Mouse (Mus musculus) spleen, embryonic (tissue): Measurements from ENCODE around the gene Pde4b.

Experiments used
- CTCF ChIA-PET: fragments of 350-600 bp; sonication (Branson Sonifier 250); formaldehyde crosslinking; loops from one replicate; lab custom pipeline; 2022; lab: Charles Lee

Gene Pde4b

DNA sequence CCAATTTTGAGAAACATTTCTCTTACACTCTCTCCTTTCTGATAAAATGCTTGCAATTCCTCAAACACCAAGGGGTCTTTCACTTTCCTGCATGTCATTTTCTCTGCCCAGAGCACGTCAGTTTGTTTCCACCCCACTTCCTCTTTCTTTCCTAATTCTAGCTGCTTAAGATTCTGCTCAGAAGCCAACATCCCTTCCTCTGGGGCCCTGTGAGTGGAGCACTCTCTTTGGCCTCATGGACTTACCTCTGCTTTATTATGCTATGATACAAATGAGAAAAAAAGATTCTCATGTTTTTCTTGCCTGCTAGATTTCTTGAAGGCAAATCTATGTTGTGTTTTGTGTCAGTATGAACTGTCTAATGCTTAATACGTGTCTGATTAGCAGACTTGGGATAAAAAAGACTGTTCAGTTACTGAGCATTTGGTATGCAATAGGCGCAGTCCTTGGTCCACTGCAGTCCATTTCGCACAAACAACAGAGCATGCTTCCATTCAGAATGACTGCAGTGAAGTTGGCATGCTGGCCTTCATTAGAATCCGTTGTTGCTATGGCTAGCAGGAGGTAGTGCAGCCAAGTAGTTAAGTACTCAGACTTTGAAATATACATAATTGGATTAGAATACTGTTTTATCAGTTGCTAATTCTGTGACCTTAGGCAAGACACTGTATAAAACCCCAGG is 446.8 kb downstream of the Pde4b start:
- CTCF ChIA-PET, result interaction anchor here (0.9 kb wide), 1 partner anchor 34 kb away, joined by 3 read pairs; no protein-coding TSS in a partner anchor

DNA sequence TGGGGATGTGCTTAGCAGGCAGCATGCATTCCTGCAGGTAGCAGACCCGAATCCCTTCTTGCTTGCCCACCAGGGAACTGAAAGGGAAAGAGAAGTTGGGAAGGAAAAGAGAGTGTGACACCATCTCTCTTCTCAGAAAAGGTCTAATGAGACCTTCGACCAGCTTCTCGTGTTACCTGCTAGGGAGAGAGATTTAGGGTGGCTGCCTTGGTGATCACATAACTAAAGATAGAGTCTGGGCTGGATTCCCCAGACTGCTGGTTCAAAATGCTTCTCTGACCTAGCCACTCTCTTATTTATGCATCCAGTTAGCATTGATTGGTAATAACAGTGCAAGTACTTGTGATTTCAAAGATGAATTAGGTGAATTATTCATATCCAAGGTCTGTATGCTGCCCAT is 448.5 kb downstream of the Pde4b start:
- CTCF ChIA-PET, result no interaction called here

DNA sequence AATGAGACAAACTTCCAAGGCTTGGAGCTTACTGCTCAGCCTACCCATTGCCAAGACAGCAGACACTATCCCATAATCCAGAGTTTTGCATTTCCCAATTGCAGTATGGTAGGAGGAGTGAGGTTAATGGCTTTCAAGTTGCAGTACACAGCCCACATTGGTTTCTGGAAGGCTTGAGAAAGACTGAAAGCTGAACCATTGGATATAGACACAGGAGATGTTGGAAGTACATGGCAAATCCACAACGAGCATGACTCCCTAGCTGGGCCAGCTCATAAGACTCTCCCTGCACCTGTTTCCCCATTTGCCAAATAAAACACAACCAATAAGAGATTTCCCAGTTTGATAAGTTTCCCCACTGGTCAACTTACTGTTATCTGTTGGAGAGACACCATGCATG is 450.9 kb downstream of the Pde4b start:
- CTCF ChIA-PET, result no interaction called here

DNA sequence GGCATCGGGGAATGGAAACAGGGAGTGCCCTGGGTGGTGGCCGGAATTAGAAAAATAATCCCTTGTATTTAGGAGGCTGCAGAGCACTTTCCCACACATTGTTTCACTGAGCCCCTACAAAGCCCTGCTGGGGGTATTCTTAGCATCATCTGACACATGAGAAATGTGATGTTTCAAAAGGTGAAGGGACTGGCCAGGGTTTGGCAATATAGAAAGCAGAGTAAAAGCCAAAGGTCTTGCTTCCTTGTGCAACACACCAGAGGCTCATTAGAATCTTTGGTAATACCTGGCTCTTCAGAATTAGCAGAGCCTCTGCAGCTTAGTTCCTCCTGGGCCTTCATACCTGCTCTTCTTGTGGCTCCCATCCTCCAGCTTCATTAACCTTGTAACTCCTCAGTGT is 451.4 kb downstream of the Pde4b start:
- CTCF ChIA-PET, result no interaction called here

- CTCF ChIA-PET, result no interaction called here
These were observed 452.3 kb downstream of the Pde4b start for GRCm38 (mm10) chr4:102539598-102540180.

DNA sequence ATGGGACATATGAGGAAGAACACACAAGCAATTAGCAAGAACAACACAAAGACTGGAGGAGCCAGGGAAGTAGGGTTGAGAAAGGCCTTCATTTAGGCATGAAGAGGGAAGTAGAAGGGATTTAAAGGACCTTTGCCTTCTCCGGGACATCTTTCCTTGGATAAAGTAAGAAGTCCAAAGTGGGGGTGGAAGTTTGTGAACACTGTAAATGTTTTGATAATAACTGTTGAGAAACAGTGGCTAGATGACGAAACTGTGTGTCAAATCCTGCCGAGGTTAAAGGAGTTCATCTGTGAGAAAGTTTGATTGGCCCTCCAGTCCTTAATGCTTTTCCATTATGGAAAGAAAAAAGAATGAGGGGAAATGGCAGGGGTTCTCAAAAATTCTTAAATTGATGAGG is 455.6 kb downstream of the Pde4b start:
- CTCF ChIA-PET, result no interaction called here

DNA sequence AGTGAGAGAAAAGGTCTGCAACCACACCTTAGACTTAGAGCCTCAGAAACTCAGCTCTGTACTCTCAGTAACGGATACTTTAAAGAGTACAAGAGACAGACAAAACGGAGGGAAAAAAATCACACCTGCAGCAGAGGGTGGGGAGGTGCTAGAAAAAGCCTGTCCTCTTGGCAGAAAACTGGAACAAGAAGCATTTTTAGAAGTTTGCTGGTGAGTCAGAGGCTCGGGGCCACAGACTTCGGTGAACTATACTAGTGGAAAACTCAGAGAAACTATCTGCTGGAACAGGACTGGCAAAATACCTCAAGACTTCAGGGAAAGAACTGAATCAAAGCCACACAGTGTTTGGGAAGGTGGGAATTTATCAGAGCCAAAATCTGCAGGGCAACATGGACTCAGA is 457.9 kb downstream of the Pde4b start:
- CTCF ChIA-PET, result no interaction called here

- CTCF ChIA-PET, result no interaction called here
These were observed 468.2 kb downstream of the Pde4b start for GRCm38 (mm10) chr4:102555566-102555965.

DNA sequence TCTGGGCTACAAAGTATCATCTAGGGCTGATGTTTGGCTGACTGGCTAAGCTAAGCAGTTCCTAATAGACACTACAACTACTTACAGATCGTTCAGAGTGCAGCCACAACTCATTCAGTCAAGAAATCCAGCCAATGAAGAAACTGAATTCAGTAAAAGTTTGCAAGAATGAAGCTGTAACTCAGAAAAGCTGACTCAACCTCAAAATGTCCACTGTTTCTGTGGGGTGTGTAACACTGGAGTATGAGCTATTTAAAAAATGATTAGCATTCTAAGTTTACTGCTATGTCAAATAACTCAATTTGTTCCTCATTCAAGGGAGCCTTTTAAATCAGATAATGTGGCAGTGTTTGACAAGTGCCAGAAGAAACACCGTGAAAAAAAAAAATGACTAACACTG is 469.7 kb downstream of the Pde4b start:
- CTCF ChIA-PET, result interaction anchor here (0.7 kb wide), 1 partner anchor 72 kb away, joined by 3 read pairs; no protein-coding TSS in a partner anchor

GRCm38 (mm10) chr4:102557508-102558220 is 470.3 kb downstream of the Pde4b start:
- CTCF ChIA-PET, result no interaction called here

DNA sequence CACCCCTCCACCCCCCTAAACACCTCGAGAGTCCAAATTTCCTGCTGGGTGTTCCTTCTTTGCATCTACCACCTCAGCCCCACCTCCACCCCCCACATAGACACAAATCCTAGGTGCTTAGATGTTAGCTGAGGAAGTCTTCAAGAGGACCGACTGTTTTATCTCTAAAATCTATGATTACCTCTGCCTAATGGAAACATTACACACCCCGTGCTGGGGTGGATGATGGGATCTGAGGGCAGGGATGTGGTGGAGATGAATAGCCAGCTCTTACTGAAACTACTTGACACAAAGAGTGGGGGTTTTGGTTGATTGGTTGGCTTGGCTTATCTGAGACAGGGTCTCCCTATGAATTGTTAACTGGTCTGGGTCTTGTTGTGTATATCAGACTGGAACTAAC is 471.0 kb downstream of the Pde4b start:
- CTCF ChIA-PET, result no interaction called here

- CTCF ChIA-PET, result no interaction called here
These were observed 473.4 kb downstream of the Pde4b start for GRCm38 (mm10) chr4:102560676-102561280.

- CTCF ChIA-PET, result interaction anchor here (0.6 kb wide), 1 partner anchor 80 kb away, joined by 7 read pairs; no protein-coding TSS in a partner anchor
These were observed 476.0 kb downstream of the Pde4b start for GRCm38 (mm10) chr4:102563273-102563855.

- CTCF ChIA-PET, result interaction anchor here (0.7 to 1.7 kb wide), 2 partner anchors 30 to 49 kb away, joined by 3 to 5 read pairs; no protein-coding TSS in a partner anchor
These were observed 476.9 kb downstream of the Pde4b start for GRCm38 (mm10) chr4:102564286-102564685.

- CTCF ChIA-PET, result no interaction called here
These were observed 479.1 kb downstream of the Pde4b start for GRCm38 (mm10) chr4:102566421-102566820.

GRCm38 (mm10) chr4:102567111-102567510 is 479.8 kb downstream of the Pde4b start:
- CTCF ChIA-PET, result no interaction called here

DNA sequence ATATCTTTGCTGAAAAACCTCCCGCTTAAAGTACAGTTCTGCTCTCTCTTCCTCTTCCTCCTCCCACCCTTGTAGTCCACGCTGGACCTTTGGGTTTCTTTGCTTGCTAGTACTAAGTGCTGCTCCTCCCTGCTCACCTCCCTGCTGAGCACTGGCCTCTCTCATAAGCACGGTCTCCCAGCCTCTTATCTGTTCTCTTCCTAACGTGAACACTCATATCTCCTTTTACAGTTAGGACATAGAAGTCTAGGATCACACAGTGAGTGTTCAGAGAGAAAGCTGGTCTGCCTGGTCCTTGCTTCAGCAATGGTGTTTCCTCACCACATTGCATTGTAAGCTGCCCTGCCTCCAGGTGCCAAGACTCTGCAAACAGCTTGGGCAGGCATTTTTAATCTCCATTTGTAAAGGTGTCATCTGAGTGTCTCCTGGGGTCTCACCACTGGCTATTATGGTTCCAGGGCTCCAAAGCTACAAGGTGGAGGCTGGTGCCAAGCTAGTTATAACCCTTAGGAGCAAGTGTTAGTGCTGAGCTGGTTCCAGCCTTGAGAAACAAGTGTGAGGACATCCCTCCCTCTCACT is 480.4 kb downstream of the Pde4b start:
- CTCF ChIA-PET, result interaction anchor here (0.7 kb wide), 1 partner anchor 53 kb away, joined by 3 read pairs; no protein-coding TSS in a partner anchor

- CTCF ChIA-PET, result interaction anchor here (0.8 to 2.0 kb wide), 2 partner anchors 59 to 68 kb away, joined by 5 to 16 read pairs; no protein-coding TSS in a partner anchor
These were observed 481.2 kb downstream of the Pde4b start for GRCm38 (mm10) chr4:102568591-102568990.

DNA sequence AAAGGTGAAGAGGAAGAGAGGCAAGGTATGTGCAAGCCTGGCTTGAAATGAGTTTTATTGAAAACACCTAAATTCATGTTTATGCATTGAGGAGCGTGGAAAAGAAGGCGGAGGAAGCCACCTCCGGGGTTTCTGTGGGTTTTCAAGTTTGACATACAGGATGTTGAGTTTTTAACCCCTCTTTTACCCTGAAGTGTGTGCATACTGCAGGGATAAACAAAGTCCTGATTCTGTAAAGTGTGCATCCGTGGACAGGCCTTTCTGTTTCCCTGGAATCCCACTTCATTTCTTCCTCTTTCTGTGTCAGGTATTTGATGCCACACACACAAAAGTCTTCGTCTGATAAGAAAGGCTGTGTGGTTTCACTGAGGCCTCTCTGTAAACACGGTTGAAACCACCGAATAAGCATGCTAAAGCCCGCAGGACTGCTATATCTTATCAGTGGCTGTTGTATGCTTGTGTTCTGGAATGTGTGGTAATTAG is 481.8 kb downstream of the Pde4b start:
- CTCF ChIA-PET, result interaction anchor here (0.6 to 2.0 kb wide), 3 partner anchors 36 to 59 kb away, joined by 3 to 16 read pairs (median 3); no protein-coding TSS in a partner anchor

GRCm38 (mm10) chr4:102569950-102570765 is 482.8 kb downstream of the Pde4b start:
- CTCF ChIA-PET, result interaction anchor here (0.6 to 2.0 kb wide), 3 partner anchors 12 to 60 kb away, joined by 3 to 16 read pairs (median 4); no protein-coding TSS in a partner anchor
